Mouse (Mus musculus): ENCODE measurements around the gene Arid1a.
"Not testable (repeated sequence)": the region's sequence is repeated elsewhere in the genome, so short reads cannot be mapped to it uniquely, and the experiment has no call there.

Arid1a gene

GRCm38 (mm10) chr4:133674331-133674695, 82.3 kb downstream of the Arid1a start:
- no peak for DNase-seq (ENCODE audit: low spot score)

GRCm38 (mm10) chr4:133673666-133674330, 82.8 kb downstream of the Arid1a start:
- no peak for DNase-seq (ENCODE audit: low spot score)

- peak; percentile 62 for DNase-seq (ENCODE audit: low spot score)
Measured at GRCm38 (mm10) chr4:133672845-133673647, 83.5 kb downstream of the Arid1a start.

- DNase-seq (ENCODE audit: low spot score), result peak; percentile 92
Measured at GRCm38 (mm10) chr4:133671881-133672844, 84.4 kb downstream of the Arid1a start, which contains the start of gene Pigv. Gene Pigv, minus strand, starts transcription at chr4:133672647.

- peak; percentile 78 for DNase-seq (ENCODE audit: low spot score)
Measured at GRCm38 (mm10) chr4:133671184-133671880, 85.2 kb downstream of the Arid1a start.

GRCm38 (mm10) chr4:133669652-133670210, 86.8 kb downstream of the Arid1a start:
- DNase-seq (ENCODE audit: low spot score), result no peak

GRCm38 (mm10) chr4:133668537-133668936, 88.0 kb downstream of the Arid1a start:
- no peak for DNase-seq (ENCODE audit: low spot score)

- no peak for DNase-seq (ENCODE audit: low spot score)
Measured at GRCm38 (mm10) chr4:133666199-133666598, 90.4 kb downstream of the Arid1a start.

GRCm38 (mm10) chr4:133665118-133665517, 91.5 kb downstream of the Arid1a start:
- DNase-seq (ENCODE audit: low spot score), result no peak

- no peak for DNase-seq (ENCODE audit: low spot score)
Measured at GRCm38 (mm10) chr4:133662945-133663344, 93.6 kb downstream of the Arid1a start.

- DNase-seq (ENCODE audit: low spot score), result no peak
Measured at GRCm38 (mm10) chr4:133662421-133662820, 94.1 kb downstream of the Arid1a start.

GRCm38 (mm10) chr4:133660193-133661155, 96.1 kb downstream of the Arid1a start:
- DNase-seq (ENCODE audit: low spot score), result peak; percentile 82

GRCm38 (mm10) chr4:133659497-133660192, 96.9 kb downstream of the Arid1a start:
- DNase-seq (ENCODE audit: low spot score), result no peak

GRCm38 (mm10) chr4:133658729-133659128, 97.8 kb downstream of the Arid1a start:
- DNase-seq (ENCODE audit: low spot score), result no peak

- no peak for DNase-seq (ENCODE audit: low spot score)
Measured at GRCm38 (mm10) chr4:133657829-133658458, 98.6 kb downstream of the Arid1a start.

- no peak for DNase-seq (ENCODE audit: low spot score)
Measured at GRCm38 (mm10) chr4:133656997-133657396, 99.6 kb downstream of the Arid1a start.

GRCm38 (mm10) chr4:133656294-133656693, 100.3 kb downstream of the Arid1a start:
- no peak for DNase-seq (ENCODE audit: low spot score)

- not testable (repeated sequence) for DNase-seq (ENCODE audit: low spot score)
Measured at GRCm38 (mm10) chr4:133654070-133654469, 102.5 kb downstream of the Arid1a start.

- DNase-seq (ENCODE audit: low spot score), result no peak
Measured at GRCm38 (mm10) chr4:133652746-133653145, 103.8 kb downstream of the Arid1a start.

Data from testis, postnatal 14 days (tissue).